In genomic region chr7:105736264-105736901, GRCm38 (mm10) we compare ENCODE assay signal across 8 mouse cellular contexts. TPM values are rescaled to one million over a fixed set of nuclear protein-coding genes. Genes with fewer than 3 reads are reported as not detected.
DNase-seq lines count a peak whose midpoint lies in the region; ATAC-seq and TF ChIP-seq lines count a peak whose summit lies in the region.

TSS of gene Ilk (plus strand) at chr7:105736592.

- peak within 1 kb of the TSS; percentile 90 for H3K9ac ChIP-seq in hindbrain, embryonic 16.5 days (ENCODE audit: low read depth, low read length)

- intact Hi-C loops in left cerebral cortex, adult 2 months (cut with DNase I) = loop anchor here (1.0 to 10.0 kb wide), 3 partner anchors 75 to 332 kb away; partner anchors contain the start of genes Arfip2, Cnga4, Fam160a2 and Gm45799

- peak within 1 kb of the TSS; percentile 95 for H3K4me2 ChIP-seq in hindbrain, embryonic 16.5 days (ENCODE audit: low read length)

- ATAC-seq in hindbrain, embryonic 16.5 days = peak; percentile 97
- ATAC-seq in megakaryocyte, adult 5-6 weeks (ENCODE audit: poor library complexity, severe bottlenecking) = peak; percentile 84

- H3K27me3 ChIP-seq in hindbrain, embryonic 16.5 days (replicated peaks; ENCODE audit: control insufficient read depth, insufficient read depth, low read length) = no peaks in the 10 kb centered on the region

- peak within 1 kb of the TSS; percentile 81 for H3K27ac ChIP-seq in hindbrain, embryonic 16.5 days (ENCODE audit: low read depth, low read length)
- H3K27ac ChIP-seq in left cerebral cortex, adult 2 months = peak within 1 kb of the TSS; percentile 94

- under 1% methylated on average over 49 of the region's 62 CpGs for WGBS in hindbrain, embryonic 16.5 days

- TF ChIP-seq CTCF in left cerebral cortex, adult 2 months (IDR thresholded peaks at IDR 0.05) = no peak

- peak; percentile 84 for DNase-seq in T-cell, adult 2 months (ENCODE audit: low spot score)
- peak; percentile 93 for DNase-seq in cerebellum, postnatal 36 days
- peak; percentile 95 for DNase-seq in gastrocnemius, adult 18-20 months (ENCODE audit: low spot score)
- DNase-seq in left cerebral cortex, adult 2 months (ENCODE audit: extremely low spot score in 1 of 2, low spot score in 2 of 2) = peak; percentile 89 to 92
- peak; percentile 90 to 91 for DNase-seq in right cerebral cortex, adult 2 months (ENCODE audit: low spot score in 2 of 2)
- peak; percentile 93 for DNase-seq in urinary bladder, postnatal 14 days (ENCODE audit: low spot score)

- no peaks in the 10 kb centered on the region for H3K9me3 ChIP-seq in hindbrain, embryonic 16.5 days (ENCODE audit: control insufficient read depth, low read length)

- peaks cover 27% of the 10 kb centered on the region for H3K36me3 ChIP-seq in hindbrain, embryonic 16.5 days (ENCODE audit: control insufficient read depth, insufficient read depth, low read length)

- H3K4me1 ChIP-seq in hindbrain, embryonic 16.5 days (ENCODE audit: control insufficient read depth, insufficient read depth, low read depth, low read length) = peaks cover 17% of the 10 kb centered on the region

- peak within 1 kb of the TSS; percentile 76 for H3K4me3 ChIP-seq in hindbrain, embryonic 16.5 days (ENCODE audit: low read length)
- H3K4me3 ChIP-seq in left cerebral cortex, adult 2 months = peak within 1 kb of the TSS; percentile 99

RNA-seq across cellular contexts. Expression of gene Ilk, which starts in this region (rescaled TPM):
- total RNA-seq in gastrocnemius, adult 18-20 months (2021) = 10 to 100 TPM; 38.4 to 44.4 TPM
- 172 and 211 TPM in 2 replicates for polyA plus RNA-seq in hindbrain, embryonic 16.5 days (2015; fragmentation: Nextera tagmentation; extraction: Ambion mirVana)
- 10 to 100 TPM; 67.4 to 73.5 TPM for total RNA-seq in left cerebral cortex, adult 2 months (2021)
- total RNA-seq in megakaryocyte, adult 5-6 weeks (2015) = 259 and 268 TPM in 2 replicates
- total RNA-seq in megakaryocyte, adult 5-6 weeks (2017) = 180 and 183 TPM in 2 replicates

Comparison
In these comparisons a context has a peak if more than half of its experiments do, and no peak if none do; other contexts are left out.
1. Peak in every context shown above with its lines: DNase-seq, ATAC-seq, H3K4me3 ChIP-seq and H3K27ac ChIP-seq.